Mouse (Mus musculus) liver, embryonic 11.5 days (tissue): ENCODE measurements at regions not wholly inside any gene's neighbourhood (a gene's known extent, or its start where the extent isn't known, plus 50 kb on each side); places are given as distances from the start of the nearest gene placed in this dataset.

ENCODE experiments used
- ATAC-seq: fragments of 200-750 bp; cut with Nextera tagmentation; replicated peaks from 2 replicates; pipeline ENCODE4 v1.8.0; 2017; ENCODE audit warnings: moderate number of reproducible peaks, mild to moderate bottlenecking, moderate TSS enrichment, moderate library complexity; ENCODE audit not compliant: low FRiP score
- DNase-seq: peaks from one replicate; pipeline ENCODE4 v3.0.0-alpha.2; 2017; ENCODE audit warnings: low spot score
- H3K27ac ChIP-seq: fragments of 300-500 bp; sonication (generic); 2 replicates; pipeline ENCODE4 v1.5.1; 2014; ENCODE audit warnings: mild to moderate bottlenecking, low read depth, low read length, control low read depth
- H3K27me3 ChIP-seq: fragments of 300-500 bp; sonication (generic); replicated peaks from 2 replicates; pipeline ENCODE4 v1.6.1; 2014; ENCODE audit warnings: low read length, mixed read lengths; ENCODE audit not compliant: control insufficient read depth, insufficient read depth
- H3K36me3 ChIP-seq: fragments of 300-500 bp; sonication (generic); 2 replicates; pipeline ENCODE4 v1.6.1; 2014; ENCODE audit warnings: mild to moderate bottlenecking, low read length, moderate library complexity, mixed read lengths; ENCODE audit not compliant: control insufficient read depth, insufficient read depth
- H3K4me1 ChIP-seq: fragments of 300-500 bp; sonication (generic); replicated peaks from 2 replicates; pipeline ENCODE4 v1.6.1; 2014; ENCODE audit warnings: low read length, mixed read lengths; ENCODE audit not compliant: control insufficient read depth, insufficient read depth
- H3K4me2 ChIP-seq: fragments of 300-500 bp; sonication (generic); 2 replicates; pipeline ENCODE4 v1.6.1; 2014; ENCODE audit warnings: mild to moderate bottlenecking, control low read depth, moderate library complexity
- H3K4me3 ChIP-seq: fragments of 300-500 bp; sonication (generic); 2 replicates; pipeline ENCODE4 v1.5.1; 2014; ENCODE audit warnings: low read depth, low read length, control low read depth
- H3K9ac ChIP-seq: fragments of 300-500 bp; sonication (generic); 2 replicates; pipeline ENCODE4 v1.6.1; 2014; ENCODE audit warnings: low read depth, low read length, control low read depth
- H3K9me3 ChIP-seq: fragments of 300-500 bp; sonication (generic); 2 replicates; pipeline ENCODE4 v1.6.1; 2016; ENCODE audit warnings: low read length, inconsistent platforms, mixed read lengths; ENCODE audit not compliant: control insufficient read depth
- WGBS: fragments of 180-500 bp; shearing (Covaris S2); extraction: QIAGEN DNeasy Blood & Tissue Kit; methylation state at CpG from one replicate; pipeline ENCODE4 v1.1.7; 2014; 5-methylcytosine and 5-hydroxymethylcytosine counted together

- H3K27me3 ChIP-seq = no peaks in the 10 kb centered on the region
- no peak overlapping the region for H3K4me3 ChIP-seq
- ATAC-seq (no peak), DNase-seq (no peak)
- no peaks in the 10 kb centered on the region for H3K9me3 ChIP-seq
- 53% methylated on average over 3 of the region's 3 CpGs for WGBS
- H3K36me3 ChIP-seq = no peaks in the 10 kb centered on the region
- no peak overlapping the region for H3K27ac ChIP-seq
- H3K9ac ChIP-seq = no peak overlapping the region
- no peaks in the 10 kb centered on the region for H3K4me1 ChIP-seq
- H3K4me2 ChIP-seq = no peak overlapping the region
Observed at GRCm38 (mm10) chr7:145067366-145067765, 127.6 kb upstream of the Ccnd1 start.

- no peaks in the 10 kb centered on the region for H3K4me1 ChIP-seq
- no peaks in the 10 kb centered on the region for H3K36me3 ChIP-seq
- no peak overlapping the region for H3K27ac ChIP-seq
- WGBS = 58% methylated on average over 7 of the region's 7 CpGs
- H3K9ac ChIP-seq = no peak overlapping the region
- no peak for DNase-seq
- no peak for ATAC-seq
- H3K27me3 ChIP-seq = no peaks in the 10 kb centered on the region
- no peaks in the 10 kb centered on the region for H3K9me3 ChIP-seq
- H3K4me3 ChIP-seq = no peak overlapping the region
- H3K4me2 ChIP-seq = no peak overlapping the region
Observed at GRCm38 (mm10) chr7:145056320-145056719, 116.6 kb upstream of the Ccnd1 start.

GRCm38 (mm10) chr7:145051616-145052015 lies 111.9 kb upstream of the Ccnd1 start:
- H3K4me2 ChIP-seq = no peak overlapping the region
- no peak for ATAC-seq
- H3K4me3 ChIP-seq = no peak overlapping the region
- H3K27me3 ChIP-seq = no peaks in the 10 kb centered on the region
- H3K36me3 ChIP-seq = no peaks in the 10 kb centered on the region
- DNase-seq = no peak
- H3K9me3 ChIP-seq = no peaks in the 10 kb centered on the region
- no peak overlapping the region for H3K27ac ChIP-seq
- peaks cover 6% of the 10 kb centered on the region for H3K4me1 ChIP-seq
- no peak overlapping the region for H3K9ac ChIP-seq

- H3K36me3 ChIP-seq = no peaks in the 10 kb centered on the region
- no peak overlapping the region for H3K27ac ChIP-seq
- DNase-seq (no peak), ATAC-seq (no peak)
- WGBS = 73% methylated on average over 3 of the region's 3 CpGs
- H3K9me3 ChIP-seq = no peaks in the 10 kb centered on the region
- no peak overlapping the region for H3K9ac ChIP-seq
- H3K27me3 ChIP-seq = no peaks in the 10 kb centered on the region
- H3K4me1 ChIP-seq = peaks cover 6% of the 10 kb centered on the region
- no peak overlapping the region for H3K4me2 ChIP-seq
- H3K4me3 ChIP-seq = no peak overlapping the region
Observed at GRCm38 (mm10) chr7:145050729-145051128, 111.0 kb upstream of the Ccnd1 start.

- H3K4me3 ChIP-seq = no peak overlapping the region
- ATAC-seq = no peak
- no peaks in the 10 kb centered on the region for H3K27me3 ChIP-seq
- no peak overlapping the region for H3K9ac ChIP-seq
- no peaks in the 10 kb centered on the region for H3K36me3 ChIP-seq
- H3K9me3 ChIP-seq = no peaks in the 10 kb centered on the region
- peaks cover 11% of the 10 kb centered on the region for H3K4me1 ChIP-seq
- WGBS = 74% methylated on average over 5 of the region's 5 CpGs
- no peak for DNase-seq
- H3K27ac ChIP-seq = no peak overlapping the region
- no peak overlapping the region for H3K4me2 ChIP-seq
Observed at GRCm38 (mm10) chr7:145048481-145048877, 108.8 kb upstream of the Ccnd1 start.

- no peak for ATAC-seq
- Histone ChIP-seq H3K27ac (0 out of 2 replicates have a peak overlapping the region, but pooled peaks have one; percentile 19), H3K9ac (no peak overlapping the region)
Observed at GRCm38 (mm10) chr7:145047771-145048480, 108.2 kb upstream of the Ccnd1 start.

GRCm38 (mm10) chr7:145045230-145045629 lies 105.5 kb upstream of the Ccnd1 start:
- Histone ChIP-seq H3K9me3 (no peaks in the 10 kb centered on the region), H3K4me1 (peaks cover 11% of the 10 kb centered on the region), H3K36me3 (no peaks in the 10 kb centered on the region), H3K4me2 (no peak overlapping the region), H3K27ac (no peak overlapping the region), H3K9ac (no peak overlapping the region), H3K4me3 (no peak overlapping the region), H3K27me3 (no peaks in the 10 kb centered on the region)
- DNase-seq (no peak), ATAC-seq (no peak)
- 67% methylated on average over 1 of the region's 1 CpGs for WGBS

More at GRCm38 (mm10) chr7:145047771-145048480, 108.2 kb upstream of the Ccnd1 start:
- Histone ChIP-seq H3K36me3 (no peaks in the 10 kb centered on the region), H3K4me2 (no peak overlapping the region), H3K27me3 (no peaks in the 10 kb centered on the region), H3K4me3 (no peak overlapping the region), H3K4me1 (peaks cover 11% of the 10 kb centered on the region), H3K9me3 (no peaks in the 10 kb centered on the region)
- DNase-seq = no peak
- WGBS = 45% methylated on average over 7 of the region's 7 CpGs

GRCm38 (mm10) chr7:145043455-145044149 lies 103.9 kb upstream of the Ccnd1 start:
- Histone ChIP-seq H3K9ac (0 out of 2 replicates have a peak overlapping the region, but pooled peaks have one; percentile 12), H3K4me3 (no peak overlapping the region), H3K9me3 (no peaks in the 10 kb centered on the region), H3K36me3 (no peaks in the 10 kb centered on the region), H3K4me1 (peaks cover 11% of the 10 kb centered on the region), H3K4me2 (no peak overlapping the region), H3K27me3 (no peaks in the 10 kb centered on the region), H3K27ac (peak overlapping the region; percentile 61)
- DNase-seq (no peak), ATAC-seq (peak; percentile 70)
- WGBS = 47% methylated on average over 7 of the region's 7 CpGs

GRCm38 (mm10) chr7:145040871-145041270 lies 101.1 kb upstream of the Ccnd1 start:
- H3K27me3 ChIP-seq = no peaks in the 10 kb centered on the region
- H3K27ac ChIP-seq = 0 out of 2 replicates have a peak overlapping the region, but pooled peaks have one; percentile 9
- DNase-seq = no peak
- WGBS = 58% methylated on average over 8 of the region's 8 CpGs
- ATAC-seq = no peak
- no peak overlapping the region for H3K4me3 ChIP-seq
- H3K9ac ChIP-seq = no peak overlapping the region
- H3K4me2 ChIP-seq = peak overlapping the region; percentile 37
- no peaks in the 10 kb centered on the region for H3K9me3 ChIP-seq
- no peaks in the 10 kb centered on the region for H3K36me3 ChIP-seq
- H3K4me1 ChIP-seq = peaks cover 5% of the 10 kb centered on the region; the same call in 1 of the 2 replicates
